Mouse (Mus musculus): ENCODE data around the gene Lix1.

GRCm38 (mm10) chr17:17498848-17499247 is 96.4 kb downstream of the Lix1 start:
- TF ChIP-seq POLR2A (IDR thresholded peaks at IDR 0.05; ENCODE audit: low read depth, low read length), result no peak
- no peak for TF ChIP-seq CTCF (IDR thresholded peaks at IDR 0.05; ENCODE audit: borderline replicate concordance, insufficient read depth, low read length)

Measured in embryonic fibroblast, embryonic 13.5 days (primary cell).